Mouse (Mus musculus): Measurements from ENCODE around the gene Ggcx. TPM values are rescaled to one million over a fixed set of nuclear protein-coding genes. Genes with fewer than 3 reads are reported as not detected.

Gene Ggcx
- total RNA-seq, 2 experiments from 2014 or later, result 19.2 to 19.3 TPM

Other genes with a start within 250 kb of the Ggcx start
- 1 to 10 TPM; 1.4 to 1.8 TPM for gene Atoh8, start 178.7 kb upstream of the Ggcx start, total RNA-seq (2021)
- gene Sftpb, start 109.7 kb upstream of the Ggcx start, total RNA-seq (2021), result not detected
- gene Usp39, start 69.1 kb upstream of the Ggcx start, total RNA-seq (2021), result 10 to 100 TPM; 32.3 to 34.8 TPM
- gene 0610030E20Rik, start 67.0 kb upstream of the Ggcx start, total RNA-seq (2021), result 10 to 100 TPM; 15.1 to 16.9 TPM
- 1 to 10 TPM; 7.9 to 8.7 TPM for gene Tmem150a, start 58.9 kb upstream of the Ggcx start, total RNA-seq (2021)
- 10 to 100 TPM; 69.9 to 71.1 TPM for gene Rnf181, start 47.4 kb upstream of the Ggcx start, total RNA-seq (2021)
- 1 to 10 TPM; 4.0 to 4.6 TPM for gene Vamp5, start 33.8 kb upstream of the Ggcx start, total RNA-seq (2021)
- 10 to 100 TPM; 10.5 to 12.7 TPM for gene Vamp8, start 23.6 kb upstream of the Ggcx start, total RNA-seq (2021)
- gene Mat2a, start 25.2 kb downstream of the Ggcx start, total RNA-seq (2021), result 100 to 1,000 TPM; 168 to 176 TPM
- under 1 TPM; 0.28 to 0.94 TPM for gene Sh2d6, start 107.4 kb downstream of the Ggcx start, total RNA-seq (2021)
- 1 to 10 TPM; 1.9 to 2.9 TPM for gene Capg, start 130.1 kb downstream of the Ggcx start, total RNA-seq (2021)
- 10 to 100 TPM; 18.0 to 18.3 TPM for gene Elmod3, start 184.1 kb downstream of the Ggcx start, total RNA-seq (2021)
- gene Retsat, start 184.2 kb downstream of the Ggcx start, total RNA-seq (2021), result 10 to 100 TPM; 46.2 to 60.5 TPM
- 10 to 100 TPM; 87.7 to 91.5 TPM for gene Tgoln1, start 202.7 kb downstream of the Ggcx start, total RNA-seq (2021)